Comparison of ENCODE assay signal across 9 mouse cellular contexts in genomic region chr3:121700364-121700952, GRCm38 (mm10). TPM values are rescaled to one million over a fixed set of nuclear protein-coding genes. Genes with fewer than 3 reads are reported as not detected.
A peak's percentile ranks its signal among the peaks of the same experiment; 100 is the strongest.
DNase-seq lines count a peak whose midpoint lies in the region; ATAC-seq and TF ChIP-seq lines count a peak whose summit lies in the region.
"Had no signal": no experiment of that assay in that cellular context is flagged by ENCODE, and none has a peak within 500 bp of the region (broad histone marks: within the 10 kb centered on the region; RNA-seq: fewer than 3 reads in every experiment).

No protein-coding gene starts in this region.

- no peaks in the 10 kb centered on the region for H3K9me3 ChIP-seq in limb, embryonic 12.5 days
- no peaks in the 10 kb centered on the region for H3K9me3 ChIP-seq in liver, postnatal 0 days (ENCODE audit: low read length)

- peak; percentile 41 for DNase-seq in layer of hippocampus, adult 11-12 months (ENCODE audit: low spot score)
- no peak for DNase-seq in layer of hippocampus, adult 9-10 months (ENCODE audit: low spot score)
- DNase-seq in frontal cortex, postnatal 10 days (ENCODE audit: low spot score in 2 of 2): peak; percentile 55 to 78
- peak; percentile 41 for DNase-seq in right cerebral cortex, postnatal 25 days
- DNase-seq in urinary bladder, postnatal 4 days (ENCODE audit: low spot score in 2 of 2): no peak
- DNase-seq in lung, postnatal 10 days: no peak
- no peak for DNase-seq in liver, postnatal 0 days
- DNase-seq: lung, postnatal 36 days had no signal

- TF ChIP-seq CTCF in liver, postnatal 0 days (IDR thresholded peaks at IDR 0.05; ENCODE audit: low read depth): no peak

- 49% methylated on average over 8 of the region's 8 CpGs for WGBS in limb, embryonic 12.5 days
- WGBS in liver, postnatal 0 days (ENCODE audit: insufficient replicate concordance): 69% methylated on average over 8 of the region's 8 CpGs

- peaks cover 21% of the 10 kb centered on the region for H3K4me1 ChIP-seq in limb, embryonic 12.5 days (replicated peaks)
- H3K4me1 ChIP-seq in liver, postnatal 0 days (ENCODE audit: insufficient read depth): no peaks in the 10 kb centered on the region

- TF ChIP-seq EP300 in liver, postnatal 0 days (IDR thresholded peaks at IDR 0.05; ENCODE audit: low read depth): no peak

- H3K36me3 ChIP-seq in limb, embryonic 12.5 days: no peaks in the 10 kb centered on the region
- H3K36me3 ChIP-seq in liver, postnatal 0 days (replicated peaks; ENCODE audit: insufficient read depth, low read length): no peaks in the 10 kb centered on the region

- H3K4me3 ChIP-seq in limb, embryonic 12.5 days (replicated peaks): no peak overlapping the region
- no peak overlapping the region for H3K4me3 ChIP-seq in liver, postnatal 0 days (ENCODE audit: low read depth, low read length)

- H3K27me3 ChIP-seq in limb, embryonic 12.5 days: no peaks in the 10 kb centered on the region
- H3K27me3 ChIP-seq in liver, postnatal 0 days (ENCODE audit: insufficient read depth, low read length): no peaks in the 10 kb centered on the region

- H3K27ac ChIP-seq in limb, embryonic 12.5 days: peak overlapping the region; percentile 59; the same call in 1 of the 2 replicates
- no peak overlapping the region for H3K27ac ChIP-seq in liver, postnatal 0 days (ENCODE audit: low read depth)

- no peak overlapping the region for H3K9ac ChIP-seq in limb, embryonic 12.5 days (replicated peaks)
- no peak overlapping the region for H3K9ac ChIP-seq in liver, postnatal 0 days (replicated peaks)

- H3K4me2 ChIP-seq in limb, embryonic 12.5 days: peak overlapping the region; percentile 27
- H3K4me2 ChIP-seq in liver, postnatal 0 days (ENCODE audit: low read depth, low read length): no peak overlapping the region

- ATAC-seq in limb, embryonic 12.5 days (ENCODE audit: insufficient number of reproducible peaks, insufficient read depth, low FRiP score, low TSS enrichment, low read depth): peak; percentile 63; the same call in 1 of the 2 replicates
- no peak for ATAC-seq in liver, postnatal 0 days

RNA-seq across cellular contexts. Expression of gene F3, which starts 22.9 kb away (rescaled TPM):
- 7.2 and 7.7 TPM in 2 replicates for polyA plus RNA-seq in limb, embryonic 12.5 days (2016; fragmentation: Nextera tagmentation; extraction: Ambion mirVana)
- 1.3 and 1.5 TPM in 2 replicates for polyA plus RNA-seq in liver, postnatal 0 days (2015; fragmentation: Nextera tagmentation; extraction: Ambion mirVana)

RNA-seq across cellular contexts. Expression of gene 4930432M17Rik, which starts 29.9 kb away (rescaled TPM):
- not detected in 2 replicates for polyA plus RNA-seq in limb, embryonic 12.5 days (2016; fragmentation: Nextera tagmentation; extraction: Ambion mirVana)
- polyA plus RNA-seq in liver, postnatal 0 days (2015; fragmentation: Nextera tagmentation; extraction: Ambion mirVana): not detected in 2 replicates

Comparison
In these comparisons a context has a peak if more than half of its experiments do, and no peak if none do; other contexts are left out.
1. DNase-seq: peak in layer of hippocampus, adult 11-12 months (single experiment), frontal cortex, postnatal 10 days (2 of 2) and right cerebral cortex, postnatal 25 days (single experiment); none in layer of hippocampus, adult 9-10 months (single experiment), urinary bladder, postnatal 4 days (0 of 2), lung, postnatal 10 days (single experiment) and liver, postnatal 0 days (single experiment).